Mouse (Mus musculus) hematopoietic stem cell, adult 5-6 weeks (primary cell): ENCODE data around the gene Cdkl5. TPM values are rescaled to one million over a fixed set of nuclear protein-coding genes. Genes with fewer than 3 reads are reported as not detected.
A peak's percentile ranks its signal among the peaks of the same experiment; 100 is the strongest.

ENCODE experiments used
- ATAC-seq, 2 experiments: fragments of 125-278 bp in 1 of 2; replicated peaks in 1 of 2; 2 replicates each; pipeline ENCODE4 v1.8.0; 2016 to 2017; ENCODE audit warnings: inconsistent platforms in 2 of 2, mild to moderate bottlenecking in 2 of 2, moderate number of reproducible peaks in 2 of 2, low read depth in 1 of 2, moderate TSS enrichment in 1 of 2; ENCODE audit not compliant: low FRiP score in 2 of 2, poor library complexity in 2 of 2, severe bottlenecking in 2 of 2, insufficient read depth in 1 of 2, low TSS enrichment in 1 of 2
- total RNA-seq: library from RNA; stranded (forward); fragments of 172-1452, 232-1000 nt; gene quantifications from 2 replicates; pipeline ENCODE4 v1.2.3, GENCODE M21; 2017

The Cdkl5 gene
- 2.7 and 5.4 TPM in 2 replicates for total RNA-seq

GRCm38 (mm10) chrX:160994543-160995121 lies at the start of gene Cdkl5:
Gene Cdkl5, minus strand, starts transcription at chrX:160994704.
- peak; percentile 91 to 97 for ATAC-seq

GRCm38 (mm10) chrX:161033235-161033803 lies 38.8 kb upstream of the Cdkl5 start:
- ATAC-seq: peak; percentile 39 to 42; a peak in 2 of 4 replicates

- ATAC-seq: no peak
Observed at GRCm38 (mm10) chrX:161032423-161032822, 37.9 kb upstream of the Cdkl5 start.

GRCm38 (mm10) chrX:161030233-161030632 lies 35.7 kb upstream of the Cdkl5 start:
- no peak for ATAC-seq

GRCm38 (mm10) chrX:161024475-161024874 lies 30.0 kb upstream of the Cdkl5 start:
- no peak for ATAC-seq

- no peak for ATAC-seq
Observed at GRCm38 (mm10) chrX:161021548-161021947, 27.0 kb upstream of the Cdkl5 start.

- ATAC-seq: no peak
Observed at GRCm38 (mm10) chrX:161018179-161018578, 23.7 kb upstream of the Cdkl5 start.

- ATAC-seq: no peak
Observed at GRCm38 (mm10) chrX:161006272-161006671, 11.8 kb upstream of the Cdkl5 start.

GRCm38 (mm10) chrX:160996051-160996450 lies 1.5 kb upstream of the Cdkl5 start:
- ATAC-seq: no peak

- ATAC-seq: peak; percentile 61 to 62; a peak in 3 of 4 replicates
Observed at GRCm38 (mm10) chrX:160995131-160995667, 695 bp upstream of the Cdkl5 start.

- peak in 1 of 2 experiments; percentile 1; a peak in 1 of 4 replicates for ATAC-seq
Observed at GRCm38 (mm10) chrX:160993749-160994539, 560 bp downstream of the Cdkl5 start.

GRCm38 (mm10) chrX:160992703-160993102 lies 1.8 kb downstream of the Cdkl5 start:
- no peak for ATAC-seq

GRCm38 (mm10) chrX:160990276-160990675 lies 4.2 kb downstream of the Cdkl5 start:
- no peak for ATAC-seq

- no peak for ATAC-seq
Observed at GRCm38 (mm10) chrX:160977919-160978318, 16.6 kb downstream of the Cdkl5 start.

- ATAC-seq: no peak
Observed at GRCm38 (mm10) chrX:160971991-160972545, 22.4 kb downstream of the Cdkl5 start.

- ATAC-seq: no peak
Observed at GRCm38 (mm10) chrX:160958593-160959131, 35.8 kb downstream of the Cdkl5 start.

GRCm38 (mm10) chrX:160949583-160949982 lies 44.9 kb downstream of the Cdkl5 start:
- no peak for ATAC-seq

GRCm38 (mm10) chrX:160944722-160945121 lies 49.8 kb downstream of the Cdkl5 start:
- ATAC-seq: no peak
